Mouse (Mus musculus): ENCODE results near the gene Prn. TPM values are rescaled to one million over a fixed set of nuclear protein-coding genes. Genes with fewer than 3 reads are reported as not detected.

The Prn gene
- polyA plus RNA-seq, 1 experiment from 2014 or later: not detected

GRCm38 (mm10) chr2:132001696-132002334, 92.1 kb downstream of the Prn start:
- 58% methylated on average over 13 of the region's 13 CpGs for WGBS
- ATAC-seq: no peak
- Histone ChIP-seq H3K27me3 (replicated peaks; ENCODE audit: control insufficient read depth, insufficient read depth, low read length) (no peaks in the 10 kb centered on the region), H3K9ac (ENCODE audit: low read depth, low read length) (no peak overlapping the region), H3K36me3 (ENCODE audit: control insufficient read depth, insufficient read depth) (peaks cover 4% of the 10 kb centered on the region; the same call in 1 of the 2 replicates), H3K9me3 (ENCODE audit: control insufficient read depth) (no peaks in the 10 kb centered on the region), H3K4me3 (ENCODE audit: low read depth, low read length) (no peak overlapping the region), H3K27ac (ENCODE audit: low read depth, low read length) (no peak overlapping the region), H3K4me2 (replicated peaks; ENCODE audit: low read depth) (no peak overlapping the region), H3K4me1 (replicated peaks; ENCODE audit: control insufficient read depth, insufficient read depth, low read length) (no peaks in the 10 kb centered on the region)
- TF ChIP-seq CTCF (IDR thresholded peaks at IDR 0.05; ENCODE audit: low read depth): no peak

GRCm38 (mm10) chr2:132003916-132004315, 94.2 kb downstream of the Prn start:
- H3K4me2 ChIP-seq (replicated peaks; ENCODE audit: low read depth): no peak overlapping the region
- no peak for ATAC-seq
- no peaks in the 10 kb centered on the region for H3K27me3 ChIP-seq (replicated peaks; ENCODE audit: control insufficient read depth, insufficient read depth, low read length)
- H3K9ac ChIP-seq (ENCODE audit: low read depth, low read length): no peak overlapping the region
- no peak overlapping the region for H3K4me3 ChIP-seq (ENCODE audit: low read depth, low read length)
- 71% methylated on average over 5 of the region's 5 CpGs for WGBS
- peaks cover 4% of the 10 kb centered on the region; the same call in 1 of the 2 replicates for H3K36me3 ChIP-seq (ENCODE audit: control insufficient read depth, insufficient read depth)
- H3K4me1 ChIP-seq (replicated peaks; ENCODE audit: control insufficient read depth, insufficient read depth, low read length): no peaks in the 10 kb centered on the region; the same call in 1 of the 2 replicates
- no peak overlapping the region for H3K27ac ChIP-seq (ENCODE audit: low read depth, low read length)
- TF ChIP-seq CTCF (IDR thresholded peaks at IDR 0.05; ENCODE audit: low read depth): no peak
- H3K9me3 ChIP-seq (ENCODE audit: control insufficient read depth): no peaks in the 10 kb centered on the region

GRCm38 (mm10) chr2:132004495-132005136, 94.9 kb downstream of the Prn start:
- no peak overlapping the region for H3K4me3 ChIP-seq (ENCODE audit: low read depth, low read length)
- peaks cover 4% of the 10 kb centered on the region for H3K36me3 ChIP-seq (ENCODE audit: control insufficient read depth, insufficient read depth)
- TF ChIP-seq CTCF (IDR thresholded peaks at IDR 0.05; ENCODE audit: low read depth): no peak
- H3K4me2 ChIP-seq (replicated peaks; ENCODE audit: low read depth): no peak overlapping the region
- H3K27me3 ChIP-seq (replicated peaks; ENCODE audit: control insufficient read depth, insufficient read depth, low read length): no peaks in the 10 kb centered on the region
- 69% methylated on average over 9 of the region's 9 CpGs for WGBS
- no peaks in the 10 kb centered on the region; the same call in 1 of the 2 replicates for H3K4me1 ChIP-seq (replicated peaks; ENCODE audit: control insufficient read depth, insufficient read depth, low read length)
- ATAC-seq: no peak
- H3K9ac ChIP-seq (ENCODE audit: low read depth, low read length): no peak overlapping the region
- no peak overlapping the region for H3K27ac ChIP-seq (ENCODE audit: low read depth, low read length)
- H3K9me3 ChIP-seq (ENCODE audit: control insufficient read depth): no peaks in the 10 kb centered on the region

DNA sequence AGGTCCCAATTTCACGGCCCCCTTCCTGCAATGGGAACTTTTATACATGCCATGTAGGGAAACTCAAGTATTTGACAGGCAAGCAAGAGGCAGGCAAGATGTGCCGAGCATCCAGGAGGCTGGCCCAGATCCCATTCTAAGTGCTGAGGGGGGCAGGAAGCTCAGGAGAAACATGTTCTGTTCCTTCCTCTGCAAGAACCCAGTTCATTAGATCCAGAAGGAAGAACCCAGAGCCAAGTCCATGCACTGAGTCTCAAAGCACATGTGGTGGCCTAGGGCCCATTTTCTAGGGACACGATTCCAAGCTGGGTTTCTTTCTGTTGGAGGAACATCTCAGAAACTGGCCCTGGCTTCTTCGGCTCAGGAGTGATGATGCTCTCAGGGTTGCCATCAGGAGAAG, 95.7 kb downstream of the Prn start:
- H3K27me3 ChIP-seq (replicated peaks; ENCODE audit: control insufficient read depth, insufficient read depth, low read length): no peaks in the 10 kb centered on the region
- H3K9ac ChIP-seq (ENCODE audit: low read depth, low read length): no peak overlapping the region
- no peaks in the 10 kb centered on the region; the same call in 1 of the 2 replicates for H3K4me1 ChIP-seq (replicated peaks; ENCODE audit: control insufficient read depth, insufficient read depth, low read length)
- WGBS: 75% methylated on average over 4 of the region's 4 CpGs
- H3K27ac ChIP-seq (ENCODE audit: low read depth, low read length): no peak overlapping the region
- H3K4me2 ChIP-seq (replicated peaks; ENCODE audit: low read depth): no peak overlapping the region
- no peak for TF ChIP-seq CTCF (IDR thresholded peaks at IDR 0.05; ENCODE audit: low read depth)
- no peaks in the 10 kb centered on the region for H3K9me3 ChIP-seq (ENCODE audit: control insufficient read depth)
- no peak for ATAC-seq
- no peak overlapping the region for H3K4me3 ChIP-seq (ENCODE audit: low read depth, low read length)
- peaks cover 4% of the 10 kb centered on the region for H3K36me3 ChIP-seq (ENCODE audit: control insufficient read depth, insufficient read depth)

Other genes with a start within 250 kb of the Prn start
- not detected in 2 replicates for gene Erv3, start 50.2 kb upstream of the Prn start, polyA plus RNA-seq (2015; fragmentation: Nextera tagmentation; extraction: Ambion mirVana)
- 47.2 and 47.5 TPM in 2 replicates for gene Prnp, start within 50 bp of the Prn start, polyA plus RNA-seq (2015; fragmentation: Nextera tagmentation; extraction: Ambion mirVana)
- gene Prnd, start 40.9 kb downstream of the Prn start, polyA plus RNA-seq (2015; fragmentation: Nextera tagmentation; extraction: Ambion mirVana): 9.8 and 12.2 TPM in 2 replicates
- gene Rassf2, start 120.3 kb downstream of the Prn start, polyA plus RNA-seq (2015; fragmentation: Nextera tagmentation; extraction: Ambion mirVana): 4.4 TPM in 2 replicates
- gene Slc23a2, start 235.2 kb downstream of the Prn start, polyA plus RNA-seq (2015; fragmentation: Nextera tagmentation; extraction: Ambion mirVana): 6.7 and 8.9 TPM in 2 replicates

All from intestine, postnatal 0 days (tissue).